Comparison of ENCODE assay signal across 8 mouse cellular contexts in genomic region chr10:94198482-94199405, GRCm38 (mm10). TPM values are rescaled to one million over a fixed set of nuclear protein-coding genes. Genes with fewer than 3 reads are reported as not detected.
DNase-seq lines count a peak whose midpoint lies in the region; ATAC-seq and TF ChIP-seq lines count a peak whose summit lies in the region.

TSS of gene Ndufa12 (plus strand) at chr10:94198720.

- under 1% methylated on average over 46 of the region's 46 CpGs for WGBS in hindbrain, embryonic 10.5 days
- under 1% methylated on average over 45 of the region's 46 CpGs for WGBS in lung, postnatal 0 days

- TF ChIP-seq CTCF in lung, postnatal 0 days (IDR thresholded peaks at IDR 0.05): peak; percentile 75

- peak within 1 kb of the TSS; percentile 85 for H3K4me3 ChIP-seq in hindbrain, embryonic 10.5 days
- peak within 1 kb of the TSS; percentile 70 for H3K4me3 ChIP-seq in lung, postnatal 0 days (ENCODE audit: low read depth, low read length)

- peak; percentile 96 for ATAC-seq in frontal cortex, adult (ENCODE audit: low TSS enrichment)
- peak; percentile 98 for ATAC-seq in lung, postnatal 0 days

- H3K27me3 ChIP-seq in hindbrain, embryonic 10.5 days (ENCODE audit: insufficient read depth, poor library complexity, severe bottlenecking): no peaks in the 10 kb centered on the region
- H3K27me3 ChIP-seq in lung, postnatal 0 days (replicated peaks; ENCODE audit: insufficient read depth, low read length): no peaks in the 10 kb centered on the region

- peak; percentile 96 for DNase-seq in MN1 (ENCODE audit: low spot score)
- DNase-seq in cerebellum, adult 9-10 months: peak; percentile 96
- peak; percentile 96 for DNase-seq in hindbrain, embryonic 10.5 days (ENCODE audit: low spot score)
- peak; percentile 93 for DNase-seq in layer of hippocampus, adult 9-11 months
- peak; percentile 95 for DNase-seq in lung, postnatal 0 days (ENCODE audit: low spot score)
- peak; percentile 97 for DNase-seq in ovary, postnatal 14 days (ENCODE audit: low spot score)
- DNase-seq in thymus, postnatal 14 days: peak; percentile 96

- no peak for TF ChIP-seq EP300 in lung, postnatal 0 days (IDR thresholded peaks at IDR 0.05)

- H3K9ac ChIP-seq in lung, postnatal 0 days (replicated peaks; ENCODE audit: low read depth): peak within 1 kb of the TSS; percentile 32

- H3K27ac ChIP-seq in hindbrain, embryonic 10.5 days: peak within 1 kb of the TSS; percentile 93
- H3K27ac ChIP-seq in lung, postnatal 0 days (ENCODE audit: low read length): peak within 1 kb of the TSS; percentile 68

- H3K9me3 ChIP-seq in hindbrain, embryonic 10.5 days: no peaks in the 10 kb centered on the region
- H3K9me3 ChIP-seq in lung, postnatal 0 days (ENCODE audit: low read length): no peaks in the 10 kb centered on the region

- peaks cover 57% of the 10 kb centered on the region for H3K36me3 ChIP-seq in hindbrain, embryonic 10.5 days
- peaks cover 8% of the 10 kb centered on the region; the same call in 1 of the 2 replicates for H3K36me3 ChIP-seq in lung, postnatal 0 days (ENCODE audit: insufficient read depth, low read length)

- peak within 1 kb of the TSS; percentile 67 for H3K4me2 ChIP-seq in lung, postnatal 0 days (replicated peaks; ENCODE audit: low read depth, low read length)

- peaks cover 10% of the 10 kb centered on the region for H3K4me1 ChIP-seq in hindbrain, embryonic 10.5 days (replicated peaks)
- no peaks in the 10 kb centered on the region for H3K4me1 ChIP-seq in lung, postnatal 0 days (ENCODE audit: insufficient read depth, low read depth, low read length)

RNA-seq across cellular contexts. Expression of gene Ndufa12, which starts in this region (rescaled TPM):
- polyA plus RNA-seq in hindbrain, embryonic 10.5 days (2016; fragmentation: Nextera tagmentation; extraction: Ambion mirVana): 581 and 616 TPM in 2 replicates
- 221 and 253 TPM in 2 replicates for polyA plus RNA-seq in lung, postnatal 0 days (2015; fragmentation: Nextera tagmentation; extraction: Ambion mirVana)

Comparison
In these comparisons a context has a peak if more than half of its experiments do, and no peak if none do; other contexts are left out.
1. Peak in every context shown above with its lines: DNase-seq, ATAC-seq, H3K4me3 ChIP-seq and H3K27ac ChIP-seq.